Mouse (Mus musculus) adrenal gland, adult 2 months (tissue): ENCODE measurements at regions not wholly inside any gene's neighbourhood (a gene's known extent, or its start where the extent isn't known, plus 50 kb on each side); places are given as distances from the start of the nearest gene placed in this dataset.
A peak's percentile ranks its signal among the peaks of the same experiment; 100 is the strongest.

Experiments
- DNase-seq: peaks from one replicate; pipeline ENCODE4 v3.0.0; 2021

DNA sequence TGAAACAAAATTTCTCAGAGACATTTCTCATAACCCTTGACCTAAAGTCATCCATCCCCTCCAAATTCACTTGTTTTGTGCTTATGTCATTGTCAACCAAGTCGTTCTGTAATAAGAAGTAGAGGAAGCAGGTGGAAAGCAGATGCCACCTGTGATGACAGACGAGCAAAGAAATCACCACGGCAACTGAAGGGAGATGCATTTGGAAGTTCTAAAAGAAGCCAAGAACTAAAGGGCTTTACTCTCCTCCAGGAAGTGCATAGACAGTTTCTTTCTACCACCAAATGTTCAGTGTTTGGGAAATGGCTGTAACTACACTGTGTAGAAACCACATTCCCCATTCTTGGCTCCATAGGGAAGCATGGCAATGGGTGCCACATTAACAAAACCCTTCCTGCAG lies 317.4 kb downstream of the Gm10184 start:
- no peak for DNase-seq

DNA sequence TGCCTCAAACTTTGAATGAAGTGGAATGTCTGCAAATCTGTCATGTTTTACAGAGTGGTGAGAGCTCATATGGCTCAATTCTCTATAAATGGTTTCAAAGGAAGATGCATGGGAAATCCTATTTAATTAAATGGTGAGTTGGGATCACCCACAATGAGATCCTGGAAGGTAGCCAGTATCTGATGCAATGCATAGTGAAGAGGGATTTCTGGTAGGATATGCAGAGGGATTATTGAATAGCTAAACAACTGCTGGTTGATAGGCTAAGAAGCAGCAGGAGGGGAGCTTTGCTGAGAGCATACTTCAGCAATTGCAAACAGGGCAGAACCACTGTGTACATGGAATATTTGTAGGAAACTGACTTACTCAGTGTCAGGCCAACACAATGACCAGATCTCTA lies 350.7 kb downstream of the Gm10184 start:
- no peak for DNase-seq

DNA sequence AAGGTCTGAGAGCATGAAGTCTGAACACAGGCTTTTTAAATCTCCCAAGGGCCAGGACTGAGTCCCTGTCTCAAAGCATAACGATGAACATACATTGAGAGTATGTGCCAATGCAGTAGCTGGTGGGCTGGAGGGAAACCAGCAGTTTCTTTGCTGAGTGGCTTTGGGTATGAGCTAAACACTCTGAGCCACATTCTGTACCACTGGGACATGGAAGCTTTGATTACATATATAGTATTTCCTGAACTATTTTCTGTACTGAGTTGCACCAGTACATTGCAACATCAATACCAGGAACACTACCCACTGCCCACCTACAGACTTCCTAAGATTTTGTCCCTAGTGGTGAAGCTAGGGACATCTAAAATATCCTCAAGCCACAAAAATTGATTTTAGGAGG lies 354.3 kb upstream of the Fshr start:
- no peak for DNase-seq

DNA sequence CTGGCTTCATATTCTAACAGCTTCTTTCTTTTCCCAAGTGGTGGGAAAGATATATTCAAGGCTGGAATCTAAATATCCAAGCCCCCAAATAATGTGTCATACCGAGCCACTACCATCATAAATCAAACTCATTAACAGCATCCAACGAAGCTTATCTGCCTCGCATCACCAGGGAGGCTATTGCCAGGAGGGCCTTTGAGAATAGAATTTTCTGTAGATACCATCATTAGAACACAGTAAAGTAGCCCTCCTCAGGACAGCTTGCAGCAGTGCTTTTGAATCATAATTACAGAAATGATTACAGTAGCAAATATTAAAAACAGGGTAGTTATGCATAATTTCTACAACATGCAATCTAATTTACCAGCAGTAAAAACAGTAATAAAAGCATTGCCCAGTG lies 353.1 kb upstream of the Fshr start:
- no peak for DNase-seq

DNA sequence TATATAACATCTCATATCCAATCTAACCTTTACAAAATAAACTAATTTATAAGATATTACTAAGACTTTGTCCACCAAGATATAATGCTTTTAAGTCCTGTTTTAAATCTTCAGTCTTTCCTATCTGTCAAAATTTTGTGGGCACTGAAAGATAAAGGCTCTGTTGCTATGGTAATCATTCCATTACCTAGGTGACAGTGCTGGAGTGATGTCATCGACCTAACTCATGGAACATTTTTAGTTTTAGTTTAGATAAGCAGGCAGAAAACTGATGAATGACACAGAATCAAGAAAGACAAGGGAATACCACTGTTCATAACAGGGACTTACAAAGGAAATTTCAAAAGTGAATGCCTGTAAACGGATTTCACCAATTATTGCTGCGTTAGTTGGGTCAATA lies 350.3 kb upstream of the Fshr start:
- DNase-seq, result no peak

DNA sequence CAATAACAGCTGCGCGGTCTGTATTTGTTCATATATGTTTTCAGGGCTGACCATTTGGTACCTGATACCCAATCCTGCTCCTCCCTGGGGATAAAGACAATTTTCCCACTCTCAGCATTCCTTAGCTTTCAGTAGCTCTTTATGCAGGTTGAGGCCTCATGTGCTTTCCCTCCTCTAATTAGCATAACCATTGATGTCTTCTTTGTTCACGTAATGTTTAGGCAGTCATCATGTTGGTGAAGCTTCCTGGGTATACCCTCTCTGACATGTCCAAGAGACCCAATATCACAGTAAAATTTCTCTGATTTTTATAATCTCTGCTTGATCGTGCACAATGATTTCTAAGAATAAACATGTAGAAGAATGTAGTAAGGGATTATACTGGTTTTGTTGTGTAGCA lies 321.4 kb upstream of the Fshr start:
- DNase-seq, result no peak

DNA sequence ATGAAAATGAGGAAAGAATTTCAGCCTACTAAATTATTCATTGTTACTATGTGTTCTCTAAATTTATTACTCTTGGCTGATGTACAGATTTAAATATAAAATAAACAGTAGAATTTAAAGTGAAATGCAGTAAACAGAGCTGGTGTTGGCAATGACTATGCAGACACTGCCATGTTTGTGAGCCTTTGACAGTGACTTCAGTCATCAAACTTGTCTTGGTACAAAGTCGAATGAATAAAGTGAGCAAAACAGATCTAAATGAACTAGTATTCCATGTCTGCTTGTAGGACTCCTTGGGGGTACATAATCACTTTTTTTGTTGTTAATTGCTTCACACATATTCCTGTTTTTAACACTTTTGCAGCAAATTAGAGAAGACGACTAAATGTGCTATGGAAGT lies 318.9 kb upstream of the Fshr start:
- DNase-seq, result no peak

DNA sequence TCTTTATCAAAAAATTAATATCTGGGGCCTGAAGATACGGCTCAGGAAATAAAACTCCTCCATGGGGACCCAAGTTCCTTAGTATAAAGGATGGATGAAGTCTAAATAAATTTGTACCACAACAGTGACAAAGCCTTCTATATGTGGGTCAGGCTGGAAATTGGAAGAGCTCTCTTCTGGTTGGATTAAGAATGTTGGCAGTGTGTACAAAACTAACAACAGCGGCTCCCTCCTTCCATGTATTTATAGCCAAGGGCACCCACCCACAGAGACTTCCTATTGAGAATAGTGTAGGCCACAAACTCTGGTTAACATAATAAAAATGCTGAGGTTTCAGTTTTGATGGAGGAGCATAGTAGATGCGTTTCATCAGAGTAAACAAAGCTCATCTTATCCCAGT lies 304.8 kb upstream of the Fshr start:
- no peak for DNase-seq

DNA sequence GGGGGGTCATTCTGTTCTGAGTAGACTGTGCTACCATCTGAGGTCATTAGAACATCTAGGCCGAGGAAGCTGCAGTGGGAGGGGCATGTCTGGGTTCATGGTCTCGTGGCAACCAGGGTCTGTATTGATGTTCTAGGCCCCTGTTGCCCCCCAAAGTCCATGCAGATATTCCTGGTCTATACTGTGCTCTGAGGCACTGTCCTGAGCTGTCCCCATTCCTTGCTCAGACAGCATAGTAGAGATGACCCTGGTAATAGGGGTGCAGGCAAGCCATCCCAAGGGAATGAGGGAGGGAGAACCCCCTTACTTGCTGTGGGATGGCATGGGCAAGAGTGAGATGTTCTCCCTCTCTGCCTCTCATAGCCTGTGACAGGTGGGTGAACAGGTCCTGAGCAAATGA lies 293.1 kb upstream of the Fshr start:
- DNase-seq, result no peak

DNA sequence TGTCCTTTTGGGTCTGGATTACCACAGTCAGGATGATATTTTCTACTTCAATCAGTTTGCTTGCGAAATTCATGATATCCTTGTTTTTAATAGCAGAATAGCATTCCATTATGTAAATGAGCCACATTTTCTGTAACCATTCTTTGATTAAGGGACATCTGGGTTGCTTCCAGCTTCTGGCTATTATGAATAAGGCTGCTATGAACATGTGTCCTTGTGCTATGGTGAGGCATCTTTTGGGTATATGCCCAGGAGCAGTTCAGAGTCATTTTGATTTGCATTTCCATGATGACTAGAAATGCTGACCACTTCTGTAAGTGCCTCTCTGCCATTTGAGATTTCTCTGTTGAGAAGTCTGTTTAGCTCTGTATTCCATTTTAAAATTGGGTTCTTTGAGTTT lies 266.0 kb upstream of the Fshr start:
- DNase-seq, result peak; percentile 57

DNA sequence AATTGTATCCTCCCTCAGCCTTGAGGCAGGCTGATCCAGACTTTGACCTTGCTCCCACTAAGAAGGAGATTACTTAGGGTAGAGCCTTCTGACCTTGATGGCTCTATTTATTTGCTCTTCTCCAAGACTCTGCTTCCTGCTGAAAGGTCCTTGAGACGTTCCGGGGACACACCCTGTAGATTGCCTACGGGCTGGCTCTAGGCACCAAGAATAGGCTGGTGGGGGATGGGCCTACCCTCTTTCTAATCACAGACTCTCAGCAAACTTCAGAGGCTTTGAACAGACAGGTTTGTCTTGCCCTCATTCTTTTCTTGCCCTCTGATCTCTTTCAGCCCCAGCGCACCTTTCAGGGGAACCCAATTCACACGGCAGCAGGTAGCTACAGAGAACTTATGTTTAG lies 265.4 kb upstream of the Fshr start:
- no peak for DNase-seq

DNA sequence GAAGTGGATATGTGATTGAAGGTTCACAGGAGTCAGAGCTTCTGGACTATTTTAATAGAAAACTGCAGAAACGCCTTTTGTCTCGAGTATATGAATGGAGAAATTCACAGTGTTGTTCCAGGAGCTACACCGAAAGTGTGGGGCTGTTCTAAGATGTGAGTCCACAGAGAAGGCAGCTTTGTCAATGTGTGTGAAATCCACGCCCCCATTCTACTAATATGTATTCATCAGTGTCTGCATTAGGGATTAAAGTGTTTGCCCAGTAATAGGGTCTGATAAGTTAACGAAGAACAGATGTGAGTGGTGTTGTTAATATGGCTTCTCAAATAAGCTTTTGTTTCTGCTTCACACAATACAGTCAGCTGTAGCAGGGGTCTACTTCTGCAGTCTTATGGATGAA lies 260.0 kb upstream of the Fshr start:
- DNase-seq, result no peak

DNA sequence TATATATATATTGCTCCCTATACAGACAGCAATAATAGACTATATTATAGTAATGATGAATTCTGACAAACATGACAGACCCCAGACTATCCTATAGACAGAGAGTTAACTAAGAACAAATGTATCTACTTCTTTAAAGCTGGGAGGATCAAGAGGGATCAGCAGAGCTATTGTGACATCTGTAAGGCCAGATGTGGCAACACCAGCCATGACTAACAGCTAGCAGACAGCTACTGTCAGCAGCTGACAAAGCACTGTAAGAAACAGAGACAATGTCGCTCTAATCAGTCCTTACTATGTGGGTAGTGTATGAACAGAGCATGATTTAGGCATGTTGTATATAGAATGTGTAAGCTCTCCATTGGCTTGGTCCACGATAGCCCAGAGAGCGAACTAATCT lies 253.8 kb upstream of the Fshr start:
- DNase-seq, result peak; percentile 54

DNA sequence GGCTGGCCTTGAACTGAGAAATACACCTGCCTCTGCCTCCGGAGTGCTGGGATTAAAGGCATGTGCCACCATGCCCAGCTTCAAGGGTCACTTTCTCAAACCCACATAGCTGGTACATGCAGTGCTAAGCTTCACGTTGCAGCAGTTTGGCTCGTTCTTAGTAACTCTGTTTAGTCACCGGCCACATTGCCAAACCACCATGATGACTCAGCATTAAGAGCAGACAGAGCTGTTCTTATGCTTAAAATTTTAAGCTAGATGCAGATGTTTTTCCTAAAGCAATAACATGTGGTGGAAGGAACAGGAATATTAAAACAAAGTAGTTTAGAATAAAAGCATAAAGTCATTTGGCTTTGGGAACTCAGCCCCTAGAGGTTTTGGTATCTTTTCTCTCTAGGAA lies 250.2 kb upstream of the Fshr start:
- peak; percentile 67 for DNase-seq

DNA sequence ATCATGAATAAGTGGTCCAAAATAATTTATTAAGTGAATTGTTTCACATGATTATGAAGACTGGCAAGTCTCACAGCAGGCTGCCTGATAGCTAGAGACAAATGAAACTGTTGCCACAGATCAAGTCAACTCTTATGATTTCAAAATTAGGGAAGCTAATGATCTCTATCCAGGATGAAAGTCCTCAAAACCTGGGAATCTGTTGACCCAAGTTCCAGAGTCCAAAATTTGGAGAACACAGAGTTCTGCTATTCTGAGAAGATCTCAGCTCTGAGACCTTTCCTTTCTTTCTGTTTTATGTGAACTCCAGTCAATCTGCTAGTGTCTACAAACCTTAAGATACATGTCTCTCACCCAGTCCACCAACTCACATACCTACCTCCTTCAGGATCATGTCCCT lies 248.9 kb upstream of the Fshr start:
- DNase-seq, result no peak

DNA sequence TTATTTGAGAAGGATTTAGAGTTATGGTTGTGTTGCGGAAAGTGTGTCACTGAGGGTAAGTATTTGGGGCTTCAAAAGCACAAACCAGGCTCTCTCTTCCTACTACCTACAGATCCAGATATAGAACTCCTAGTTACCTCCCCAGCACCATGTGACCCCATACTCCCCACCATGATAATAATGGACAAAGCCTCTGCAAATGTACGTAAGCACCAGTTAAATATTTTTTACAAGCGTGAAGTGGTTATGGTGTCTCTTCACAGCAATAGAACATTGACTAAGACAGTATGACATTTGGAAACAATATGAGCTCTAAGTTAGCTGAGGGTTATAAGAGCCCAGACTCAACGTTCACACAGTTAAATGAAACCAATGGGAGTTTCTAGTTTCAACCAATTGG lies 233.8 kb upstream of the Fshr start:
- DNase-seq, result no peak

DNA sequence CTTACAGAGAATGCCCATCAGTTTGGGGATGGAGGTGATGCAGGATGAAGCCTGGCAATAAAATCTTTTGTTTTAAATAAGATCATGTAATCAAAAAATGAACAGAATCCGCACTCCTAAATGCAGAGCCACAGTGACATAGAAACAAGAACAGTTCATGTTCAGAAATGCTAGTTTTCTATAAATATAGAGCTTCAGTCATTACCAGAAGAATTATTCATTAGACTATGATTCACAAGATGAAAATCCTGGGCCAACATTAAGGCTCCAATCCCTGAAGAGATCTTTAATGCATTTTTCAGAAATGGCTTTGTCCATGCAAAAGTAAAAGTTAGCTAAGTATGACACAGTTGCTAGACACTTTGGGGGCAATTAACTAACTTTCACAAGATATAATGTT lies 209.6 kb upstream of the Fshr start:
- no peak for DNase-seq

DNA sequence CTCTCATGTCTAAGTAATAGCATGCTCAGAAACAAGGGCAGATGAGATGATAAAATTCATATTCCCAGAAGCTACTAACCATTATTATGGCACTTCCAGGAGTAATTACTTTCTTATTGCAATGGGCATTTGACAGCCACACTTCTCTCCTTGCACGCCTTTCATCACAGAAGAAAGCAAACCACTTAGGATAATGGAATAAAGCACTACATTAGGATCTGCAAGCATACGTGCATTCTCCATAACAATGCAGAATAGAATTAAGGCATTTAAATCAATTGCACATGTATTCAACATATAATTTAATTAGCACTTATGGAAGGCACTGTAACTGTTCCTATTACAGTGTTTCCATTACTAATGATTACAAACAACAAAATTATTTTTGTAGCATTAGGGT lies 205.1 kb upstream of the Fshr start:
- DNase-seq, result no peak

DNA sequence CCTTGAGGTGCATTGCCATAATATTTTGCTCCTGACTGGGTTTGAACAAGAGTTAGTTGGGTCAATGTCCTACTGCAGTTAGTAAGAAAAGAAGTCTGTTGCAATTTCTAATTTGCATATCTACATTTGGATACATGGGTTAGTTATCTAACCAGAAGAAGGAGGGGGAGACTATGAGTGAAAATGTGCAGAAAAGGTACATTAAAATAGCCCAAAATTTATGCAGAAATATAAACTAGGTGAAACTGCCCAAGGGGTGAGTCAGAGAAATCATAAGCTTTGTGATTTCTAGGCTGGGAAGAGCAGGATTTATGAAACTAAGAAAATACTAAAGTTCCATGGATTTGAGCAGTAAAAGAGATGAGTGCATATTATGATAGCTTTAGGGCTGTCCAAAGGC lies 156.8 kb upstream of the Fshr start:
- no peak for DNase-seq

DNA sequence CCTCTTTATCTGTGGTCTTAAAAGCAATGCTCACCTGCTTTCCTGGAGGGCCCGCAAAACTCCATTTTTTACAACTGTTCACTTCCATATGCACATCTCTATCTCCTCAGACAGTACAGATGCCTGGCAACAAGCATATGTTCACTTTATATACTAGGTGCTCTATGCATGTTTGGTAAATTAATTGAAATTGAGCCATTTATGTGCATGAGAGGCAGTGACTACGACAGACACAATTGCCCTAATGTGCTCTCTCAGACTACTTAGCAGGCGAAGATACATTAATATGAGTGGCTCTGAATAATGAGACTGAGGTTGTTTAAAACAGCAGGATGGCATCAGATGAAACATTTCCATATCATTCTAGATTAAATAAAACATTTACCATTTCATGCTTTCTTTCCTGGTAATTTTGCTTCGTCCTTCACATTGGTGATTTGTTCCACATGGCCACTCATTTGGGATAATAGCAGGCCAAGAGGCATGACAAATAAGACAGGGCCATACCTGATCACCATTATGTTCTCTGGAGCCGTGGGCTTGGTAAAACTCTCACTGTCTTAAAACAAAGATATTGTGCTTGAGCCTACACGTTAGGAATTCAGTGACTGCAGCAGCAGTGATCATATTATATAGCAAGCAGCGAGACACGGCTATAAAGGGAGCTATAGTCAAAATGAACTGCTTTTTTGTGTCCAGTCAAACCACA lies 140.2 kb upstream of the Fshr start:
- no peak for DNase-seq

DNA sequence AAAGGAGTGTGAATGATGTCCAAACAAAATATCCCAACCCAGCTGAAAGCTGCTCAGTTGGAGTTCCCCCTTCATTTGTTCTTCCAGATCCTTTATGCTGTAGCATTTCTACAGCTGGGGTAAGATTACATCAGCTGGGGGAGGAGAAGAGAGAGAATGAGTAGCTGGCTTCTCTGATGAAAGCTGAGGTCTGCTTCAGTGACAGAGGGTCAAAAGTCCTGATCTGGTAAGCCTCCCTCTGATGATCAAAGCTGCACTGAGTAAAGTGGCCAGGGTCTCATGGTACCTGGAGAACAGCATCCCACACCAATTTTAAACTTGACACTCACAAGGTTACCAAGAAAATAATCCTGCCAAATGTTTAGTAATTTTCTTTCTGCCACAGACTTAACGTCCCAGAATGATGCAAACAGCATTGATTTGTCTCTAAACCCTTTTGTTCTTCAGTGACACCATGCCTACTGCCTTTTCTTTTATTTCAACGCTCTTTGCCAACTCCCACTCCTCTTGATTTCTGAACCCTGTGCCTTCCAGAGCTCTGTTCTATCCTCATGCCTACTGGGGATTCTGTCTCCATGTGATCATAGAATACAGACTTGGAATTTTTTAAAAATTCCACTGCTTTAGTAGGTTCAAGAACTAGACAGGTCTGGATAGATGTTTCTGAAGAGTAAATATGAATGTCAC lies 119.3 kb upstream of the Fshr start:
- DNase-seq, result no peak

DNA sequence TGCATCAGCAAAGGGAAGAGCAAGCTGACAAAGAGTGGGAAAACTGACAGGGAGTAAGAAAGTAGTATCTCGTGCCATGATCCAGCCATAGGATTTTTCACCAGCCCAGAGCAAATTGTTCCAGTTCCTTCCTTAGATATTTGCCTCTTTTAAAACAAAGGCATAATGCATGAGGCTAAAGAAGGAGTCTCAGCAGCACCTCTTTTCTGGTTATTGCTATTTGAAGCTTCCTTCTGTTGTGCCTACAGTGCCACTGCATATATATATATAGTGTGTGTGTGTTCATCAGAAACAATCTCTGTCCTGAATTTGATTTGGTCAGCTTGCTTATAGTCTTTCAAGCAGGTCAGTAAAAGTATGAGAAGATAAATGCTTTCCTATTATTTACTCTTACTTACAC lies 117.9 kb upstream of the Fshr start:
- no peak for DNase-seq

DNA sequence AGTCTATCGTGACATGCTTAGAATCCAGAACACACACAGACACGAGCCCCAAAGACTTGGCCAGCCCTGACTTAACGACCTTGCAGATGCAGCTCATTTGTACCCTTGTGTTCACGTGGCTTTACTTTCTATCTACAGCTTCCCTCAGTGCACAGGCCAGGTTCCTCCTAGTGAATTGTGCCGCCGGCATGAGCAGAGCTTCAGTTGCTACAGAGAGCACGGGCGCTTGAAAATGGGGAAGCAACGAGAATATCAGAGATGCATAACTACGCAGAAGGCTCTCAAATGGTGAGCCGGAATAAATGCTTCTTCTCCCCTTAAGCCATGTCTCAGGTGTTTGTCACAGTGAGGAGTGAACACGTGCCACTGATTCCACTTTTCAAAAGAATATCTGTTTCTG lies 110.7 kb upstream of the Fshr start:
- DNase-seq, result no peak

DNA sequence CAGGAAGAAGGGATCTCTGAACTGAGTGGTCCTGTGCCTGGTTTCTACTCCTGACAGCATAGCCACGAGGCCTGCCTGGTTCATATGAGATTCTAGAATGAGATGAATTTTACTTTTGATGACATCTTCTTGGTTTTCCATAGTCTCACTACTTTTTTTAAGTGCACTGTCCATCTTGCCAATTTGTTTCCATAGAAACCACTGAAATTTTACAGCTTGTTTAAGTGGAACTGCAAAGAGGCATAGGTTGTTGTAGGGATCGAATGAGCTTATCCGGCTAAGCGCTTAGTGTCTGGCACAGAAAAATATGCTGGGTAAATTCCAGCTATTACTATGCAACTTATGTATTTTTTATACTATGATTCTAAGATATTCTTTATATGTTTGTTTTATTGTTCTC lies 100.8 kb upstream of the Fshr start:
- DNase-seq, result no peak
